Mouse (Mus musculus): ENCODE results near the gene Clps. TPM values are rescaled to one million over a fixed set of nuclear protein-coding genes. Genes with fewer than 3 reads are reported as not detected.

Clps gene
- polyA plus RNA-seq, 1 experiment from 2014 or later = 0.33 TPM

GRCm38 (mm10) chr17:28518615-28519071 is 41.9 kb downstream of the Clps start:
- TF ChIP-seq CTCF (IDR thresholded peaks at IDR 0.05; ENCODE audit: low read depth) = no peak
- ATAC-seq (ENCODE audit: insufficient read depth) = no peak
- DNase-seq = peak; percentile 10
- H3K4me1 ChIP-seq (ENCODE audit: insufficient read depth) = peaks cover 9% of the 10 kb centered on the region; the same call in 1 of the 2 replicates
- H3K36me3 ChIP-seq (ENCODE audit: insufficient read depth) = no peaks in the 10 kb centered on the region
- peak overlapping the region; percentile 74; the same call in 1 of the 2 replicates for H3K27ac ChIP-seq (ENCODE audit: low read depth)
- H3K9ac ChIP-seq = no peak overlapping the region
- WGBS = 22% methylated on average over 8 of the region's 8 CpGs
- H3K9me3 ChIP-seq (ENCODE audit: low read depth, low read length) = no peaks in the 10 kb centered on the region
- H3K27me3 ChIP-seq (ENCODE audit: insufficient read depth, low read length) = no peaks in the 10 kb centered on the region
- H3K4me3 ChIP-seq (ENCODE audit: low read depth, low read length) = peak overlapping the region; percentile 38; the same call in 1 of the 2 replicates
- peak overlapping the region; percentile 73 for H3K4me2 ChIP-seq

- Histone ChIP-seq H3K4me3 (ENCODE audit: low read depth, low read length) (peak overlapping the region; percentile 38), H3K9me3 (ENCODE audit: low read depth, low read length) (no peaks in the 10 kb centered on the region), H3K36me3 (ENCODE audit: insufficient read depth) (no peaks in the 10 kb centered on the region), H3K27me3 (ENCODE audit: insufficient read depth, low read length) (no peaks in the 10 kb centered on the region), H3K27ac (ENCODE audit: low read depth) (peak overlapping the region; percentile 74), H3K4me1 (ENCODE audit: insufficient read depth) (peaks cover 9% of the 10 kb centered on the region; the same call in 1 of the 2 replicates), H3K4me2 (peak overlapping the region; percentile 73), H3K9ac (peak overlapping the region; percentile 43)
- no peak for TF ChIP-seq CTCF (IDR thresholded peaks at IDR 0.05; ENCODE audit: low read depth)
- DNase-seq (peak; percentile 92), ATAC-seq (ENCODE audit: insufficient read depth) (peak; percentile 73)
- under 1% methylated on average over 44 of the region's 46 CpGs for WGBS
These were observed 42.5 kb downstream of the Clps start for GRCm38 (mm10) chr17:28517956-28518614.

- TF ChIP-seq CTCF (IDR thresholded peaks at IDR 0.05; ENCODE audit: low read depth) = no peak
- WGBS = 2% methylated on average over 16 of the region's 16 CpGs
- Histone ChIP-seq H3K4me2 (peak within 1 kb of the TSS; percentile 73), H3K27ac (ENCODE audit: low read depth) (peak within 1 kb of the TSS; percentile 74), H3K36me3 (ENCODE audit: insufficient read depth) (no peaks in the 10 kb centered on the region), H3K4me3 (ENCODE audit: low read depth, low read length) (peak within 1 kb of the TSS; percentile 38), H3K9ac (peak within 1 kb of the TSS; percentile 43), H3K9me3 (ENCODE audit: low read depth, low read length) (no peaks in the 10 kb centered on the region), H3K27me3 (ENCODE audit: insufficient read depth, low read length) (no peaks in the 10 kb centered on the region), H3K4me1 (ENCODE audit: insufficient read depth) (peaks cover 9% of the 10 kb centered on the region; the same call in 1 of the 2 replicates)
- DNase-seq (peak; percentile 92), ATAC-seq (ENCODE audit: insufficient read depth) (peak; percentile 80)
These were observed 43.1 kb downstream of the Clps start, which contains the start of gene Fkbp5 for GRCm38 (mm10) chr17:28517441-28517955. TSS of gene Fkbp5 (minus strand) at chr17:28517527.

- no peak for DNase-seq
- Histone ChIP-seq H3K9ac (no peak overlapping the region), H3K27ac (ENCODE audit: low read depth) (no peak overlapping the region; the same call in 1 of the 2 replicates), H3K27me3 (ENCODE audit: insufficient read depth, low read length) (no peaks in the 10 kb centered on the region), H3K36me3 (ENCODE audit: insufficient read depth) (no peaks in the 10 kb centered on the region), H3K4me2 (peak overlapping the region; percentile 73), H3K9me3 (ENCODE audit: low read depth, low read length) (no peaks in the 10 kb centered on the region), H3K4me3 (ENCODE audit: low read depth, low read length) (no peak overlapping the region), H3K4me1 (ENCODE audit: insufficient read depth) (peaks cover 5% of the 10 kb centered on the region; the same call in 1 of the 2 replicates)
- WGBS = 44% methylated on average over 4 of the region's 4 CpGs
- no peak for TF ChIP-seq CTCF (IDR thresholded peaks at IDR 0.05; ENCODE audit: low read depth)
- ATAC-seq (ENCODE audit: insufficient read depth) = no peak
These were observed 43.7 kb downstream of the Clps start for GRCm38 (mm10) chr17:28516881-28517280.

- H3K9me3 ChIP-seq (ENCODE audit: low read depth, low read length) = no peaks in the 10 kb centered on the region
- no peak overlapping the region for H3K27ac ChIP-seq (ENCODE audit: low read depth)
- no peak for TF ChIP-seq CTCF (IDR thresholded peaks at IDR 0.05; ENCODE audit: low read depth)
- no peak overlapping the region for H3K4me2 ChIP-seq
- peaks cover 10% of the 10 kb centered on the region for H3K4me1 ChIP-seq (ENCODE audit: insufficient read depth)
- no peak overlapping the region for H3K9ac ChIP-seq
- no peak overlapping the region for H3K4me3 ChIP-seq (ENCODE audit: low read depth, low read length)
- WGBS = 49% methylated on average over 10 of the region's 10 CpGs
- ATAC-seq (ENCODE audit: insufficient read depth) = no peak
- DNase-seq = no peak
- no peaks in the 10 kb centered on the region for H3K36me3 ChIP-seq (ENCODE audit: insufficient read depth)
- H3K27me3 ChIP-seq (ENCODE audit: insufficient read depth, low read length) = no peaks in the 10 kb centered on the region
These were observed 44.9 kb downstream of the Clps start for GRCm38 (mm10) chr17:28515431-28516341.

GRCm38 (mm10) chr17:28514555-28514954 is 46.0 kb downstream of the Clps start:
- H3K27me3 ChIP-seq (ENCODE audit: insufficient read depth, low read length) = no peaks in the 10 kb centered on the region
- no peak overlapping the region for H3K4me3 ChIP-seq (ENCODE audit: low read depth, low read length)
- peaks cover 14% of the 10 kb centered on the region for H3K4me1 ChIP-seq (ENCODE audit: insufficient read depth)
- no peak overlapping the region for H3K27ac ChIP-seq (ENCODE audit: low read depth)
- no peak overlapping the region for H3K9ac ChIP-seq
- no peaks in the 10 kb centered on the region for H3K36me3 ChIP-seq (ENCODE audit: insufficient read depth)
- ATAC-seq (ENCODE audit: insufficient read depth) (no peak), DNase-seq (no peak)
- WGBS = 56% methylated on average over 5 of the region's 5 CpGs
- no peak overlapping the region for H3K4me2 ChIP-seq
- no peaks in the 10 kb centered on the region for H3K9me3 ChIP-seq (ENCODE audit: low read depth, low read length)
- no peak for TF ChIP-seq CTCF (IDR thresholded peaks at IDR 0.05; ENCODE audit: low read depth)

Measured in lung, embryonic 14.5 days (tissue).